Mouse (Mus musculus) E14TG2a.4 (cell line): ENCODE data around the gene Insl3.

Source experiments
- CTCF ChIP-seq: conservative IDR thresholded peaks from 2 replicates; pipeline ENCODE4 v1.5.1; 2014; ENCODE audit warnings: low read length
- NANOG ChIP-seq: IDR thresholded peaks from 2 replicates; pipeline ENCODE4 v1.6.1; 2014; ENCODE audit warnings: borderline replicate concordance, low read length, mixed read lengths

DNA sequence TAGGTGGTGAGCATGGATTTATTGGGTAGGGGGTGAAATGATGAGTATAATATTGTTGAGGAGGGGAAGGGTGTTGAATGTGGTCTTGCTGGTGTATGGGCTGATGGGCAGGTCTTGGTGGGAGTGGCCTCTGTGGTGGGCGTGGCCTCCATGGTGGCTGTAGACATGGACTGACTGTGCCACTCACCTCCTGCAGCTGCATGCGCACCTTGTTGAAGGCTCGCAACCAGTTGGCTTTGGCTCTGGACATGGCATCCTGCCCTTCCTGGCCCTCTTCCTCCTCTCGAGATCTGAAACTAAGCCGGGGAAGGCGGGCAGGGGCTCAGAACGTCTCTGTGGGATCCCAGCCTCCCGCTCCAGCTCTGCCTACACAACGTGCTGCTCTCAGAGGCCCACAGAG is 31.2 kb upstream of the Insl3 start:
- TF ChIP-seq CTCF (no peak), NANOG (no peak)
